Mouse (Mus musculus) ES-E14 (cell line): Measurements from ENCODE around the gene Arhgap28. TPM values are rescaled to one million over a fixed set of nuclear protein-coding genes. Genes with fewer than 3 reads are reported as not detected.
A peak's percentile ranks its signal among the peaks of the same experiment; 100 is the strongest.

ENCODE experiments used
- DNase-seq: peaks from one replicate; pipeline ENCODE4 v3.0.0-alpha.2; 2013; ENCODE audit warnings: low read depth, low spot score
- H3K27ac ChIP-seq: 2 replicates; pipeline ENCODE4 v1.5.1; 2012; ENCODE audit warnings: low read depth, mild to moderate bottlenecking, low read length, moderate library complexity, mixed read lengths; ENCODE audit not compliant: poor library complexity, insufficient read depth, severe bottlenecking
- H3K36me3 ChIP-seq: 2 replicates; pipeline ENCODE4 v1.6.1; 2012; ENCODE audit warnings: mild to moderate bottlenecking, low read length, moderate library complexity, mixed read lengths; ENCODE audit not compliant: control insufficient read depth, poor library complexity, insufficient read depth, severe bottlenecking
- H3K4me1 ChIP-seq, 2 experiments: fragments of 150-350 bp in 1 of 2; sonication (generic) in 1 of 2; 2 replicates each; pipeline ENCODE4 v1.6.1; 2012; ENCODE audit warnings: low read length in 2 of 2, mild to moderate bottlenecking in 1 of 2, mixed read lengths in 1 of 2; ENCODE audit not compliant: control insufficient read depth in 2 of 2, insufficient read depth in 2 of 2, poor library complexity in 1 of 2
- H3K4me3 ChIP-seq, 2 experiments: fragments of 150-350 bp in 1 of 2; sonication (generic) in 1 of 2; 2 replicates each; pipeline ENCODE4 v1.5.1; 2012; ENCODE audit warnings: low read length in 2 of 2, low read depth in 1 of 2, mild to moderate bottlenecking in 1 of 2, mixed read lengths in 1 of 2; ENCODE audit not compliant: insufficient read depth in 1 of 2, poor library complexity in 1 of 2, severe bottlenecking in 1 of 2
- H3K9ac ChIP-seq: 2 replicates; pipeline ENCODE4 v1.6.1; 2012; ENCODE audit warnings: low read depth, mild to moderate bottlenecking, low read length, mixed read lengths; ENCODE audit not compliant: poor library complexity, insufficient read depth, severe bottlenecking
- H3K9me3 ChIP-seq: fragments of 150-350 bp; sonication (generic); 2 replicates; pipeline ENCODE4 v1.6.1; 2012; ENCODE audit warnings: low read depth, mild to moderate bottlenecking, low read length; ENCODE audit not compliant: control insufficient read depth, insufficient read depth
- CHD2 ChIP-seq: IDR thresholded peaks from 2 replicates; pipeline ENCODE4 v1.6.1; 2014; ENCODE audit warnings: mild to moderate bottlenecking, low read depth, low read length, inconsistent platforms
- HCFC1 ChIP-seq: IDR thresholded peaks from 2 replicates; pipeline ENCODE4 v1.6.1; 2012; ENCODE audit warnings: low read length, inconsistent platforms, borderline replicate concordance; ENCODE audit not compliant: insufficient read depth
- MAFK ChIP-seq: IDR thresholded peaks from 2 replicates; pipeline ENCODE4 v1.6.1; 2014; ENCODE audit warnings: mild to moderate bottlenecking, low read depth, low read length, inconsistent platforms; ENCODE audit not compliant: insufficient read depth
- ZC3H11A ChIP-seq: IDR thresholded peaks from 2 replicates; pipeline ENCODE4 v1.6.1; 2012; ENCODE audit warnings: low read depth, mild to moderate bottlenecking, inconsistent platforms, low read length, borderline replicate concordance
- ZNF384 ChIP-seq: IDR thresholded peaks from 2 replicates; pipeline ENCODE4 v1.6.1; 2012; ENCODE audit warnings: low read depth, low read length, inconsistent platforms
- in situ Hi-C, 2 experiments: fragments of 600-800 bp; cut with MboI; formaldehyde crosslinking; loops; one replicate each; pipeline ENCODE4 v1.15.1; 2025; ENCODE audit warnings: low sequenced_read_pairs in 2 of 2, inconsistent platforms in 1 of 2; ENCODE audit not compliant: unreplicated experiment in 2 of 2
- total RNA-seq: library from RNA; depleted of rRNA; stranded (reverse); fragments of 300-350 nt; gene quantifications from 2 replicates; pipeline ENCODE4 v1.2.3, GENCODE M21; 2012; rRNA removed

Gene Arhgap28
- 7.3 and 13.4 TPM in 2 replicates for total RNA-seq

GRCm38 (mm10) chr17:68003741-68004560 is at the start of gene Arhgap28:
Arhgap28 (minus strand) TSS chr17:68004120.
- DNase-seq = peak; percentile 99
- in situ Hi-C loops = no loop called here
- H3K4me1 ChIP-seq = peaks cover 2 to 8% of the 10 kb centered on the region in 2 experiments; a peak in 2 of 4 replicates

GRCm38 (mm10) chr17:68046341-68046675 is 42.4 kb upstream of the Arhgap28 start:
- TF ChIP-seq ZNF384 (no peak), HCFC1 (no peak), ZC3H11A (no peak), MAFK (no peak), CHD2 (no peak)
- no peaks in the 10 kb centered on the region for H3K4me1 ChIP-seq
- no peak overlapping the region for H3K27ac ChIP-seq
- in situ Hi-C loops = no loop called here
- no peak overlapping the region for H3K9ac ChIP-seq
- H3K4me3 ChIP-seq = no peak overlapping the region
- DNase-seq = no peak
- H3K9me3 ChIP-seq = no peaks in the 10 kb centered on the region
- no peaks in the 10 kb centered on the region for H3K36me3 ChIP-seq

More at GRCm38 (mm10) chr17:68003741-68004560, at the start of gene Arhgap28:
- H3K27ac ChIP-seq = no peak within 1 kb of the TSS
- TF ChIP-seq ZC3H11A = no peak
- TF ChIP-seq MAFK = no peak
- TF ChIP-seq HCFC1 = no peak
- no peak for TF ChIP-seq CHD2
- TF ChIP-seq ZNF384 = no peak
- peak within 1 kb of the TSS; percentile 73 for H3K9ac ChIP-seq
- no peaks in the 10 kb centered on the region for H3K9me3 ChIP-seq
- H3K36me3 ChIP-seq = no peaks in the 10 kb centered on the region
- H3K4me3 ChIP-seq = peak within 1 kb of the TSS; percentile 74 to 88

- DNase-seq = no peak
Observed at GRCm38 (mm10) chr17:68045655-68046340, 41.9 kb upstream of the Arhgap28 start.

GRCm38 (mm10) chr17:68042377-68042776 is 38.5 kb upstream of the Arhgap28 start:
- no peaks in the 10 kb centered on the region for H3K4me1 ChIP-seq
- H3K27ac ChIP-seq = no peak overlapping the region
- no peaks in the 10 kb centered on the region for H3K36me3 ChIP-seq
- H3K4me3 ChIP-seq = no peak overlapping the region
- TF ChIP-seq HCFC1 (no peak), ZNF384 (no peak), MAFK (no peak), ZC3H11A (no peak), CHD2 (no peak)
- in situ Hi-C loops = no loop called here
- no peak overlapping the region for H3K9ac ChIP-seq
- no peaks in the 10 kb centered on the region for H3K9me3 ChIP-seq
- no peak for DNase-seq

More at GRCm38 (mm10) chr17:68045655-68046340, 41.9 kb upstream of the Arhgap28 start:
- Histone ChIP-seq H3K4me1 (no peaks in the 10 kb centered on the region), H3K36me3 (no peaks in the 10 kb centered on the region), H3K9me3 (no peaks in the 10 kb centered on the region), H3K27ac (no peak overlapping the region), H3K9ac (no peak overlapping the region), H3K4me3 (no peak overlapping the region)
- in situ Hi-C loops = no loop called here
- TF ChIP-seq HCFC1 = no peak
- TF ChIP-seq MAFK = no peak
- TF ChIP-seq ZNF384 = no peak
- no peak for TF ChIP-seq CHD2
- TF ChIP-seq ZC3H11A = no peak
